Comparison of ENCODE assay signal across 8 mouse cellular contexts in genomic region chr9:109058006-109058765, GRCm38 (mm10). TPM values are rescaled to one million over a fixed set of nuclear protein-coding genes. Genes with fewer than 3 reads are reported as not detected.
A peak's percentile ranks its signal among the peaks of the same experiment; 100 is the strongest.
DNase-seq lines count a peak whose midpoint lies in the region; ATAC-seq and TF ChIP-seq lines count a peak whose summit lies in the region.

No protein-coding gene starts in this region.

- DNase-seq in layer of hippocampus, adult 2 months (ENCODE audit: low spot score in 2 of 2) = no peak
- DNase-seq in layer of hippocampus, postnatal 10 days (ENCODE audit: low spot score in 2 of 2) = no peak
- DNase-seq in T-cell, adult 2 months (ENCODE audit: low spot score) = peak; percentile 57
- DNase-seq in forebrain, embryonic 14.5 days (ENCODE audit: low spot score) = no peak
- no peak for DNase-seq in liver, embryonic 14.5 days (ENCODE audit: low read depth in 3 of 3, low spot score in 3 of 3)
- DNase-seq in adrenal gland, postnatal 14 days = no peak
- no peak for DNase-seq in cerebellum, adult 8-10 months
- DNase-seq in urinary bladder, adult 2 months (ENCODE audit: low spot score) = no peak

- TF ChIP-seq CTCF in layer of hippocampus, adult 2 months (conservative IDR thresholded peaks at IDR 0.05) = no peak
- no peak for TF ChIP-seq CTCF in liver, embryonic 14.5 days (IDR thresholded peaks at IDR 0.05; ENCODE audit: low read depth)

- H3K4me3 ChIP-seq in layer of hippocampus, adult 2 months = peak overlapping the region; percentile 57; the same call in 1 of the 2 replicates
- no peak overlapping the region for H3K4me3 ChIP-seq in forebrain, embryonic 14.5 days (ENCODE audit: low read depth, low read length)
- H3K4me3 ChIP-seq in liver, embryonic 14.5 days (ENCODE audit: insufficient read depth in 1 of 2, low read depth in 2 of 2, low read length in 2 of 2) = no peak overlapping the region

- peak overlapping the region; percentile 90 for H3K27ac ChIP-seq in layer of hippocampus, adult 2 months
- no peak overlapping the region for H3K27ac ChIP-seq in forebrain, embryonic 14.5 days (ENCODE audit: low read depth, low read length)
- H3K27ac ChIP-seq in liver, embryonic 14.5 days = no peak overlapping the region

- 96% methylated on average over 19 of the region's 19 CpGs for WGBS in forebrain, embryonic 14.5 days
- 87% methylated on average over 19 of the region's 19 CpGs for WGBS in liver, embryonic 14.5 days (ENCODE audit: insufficient replicate concordance)

- no peak for TF ChIP-seq EP300 in liver, embryonic 14.5 days (IDR thresholded peaks at IDR 0.05; ENCODE audit: low read depth)

- no peaks in the 10 kb centered on the region for H3K9me3 ChIP-seq in forebrain, embryonic 14.5 days (replicated peaks; ENCODE audit: control insufficient read depth, low read length)
- no peaks in the 10 kb centered on the region for H3K9me3 ChIP-seq in liver, embryonic 14.5 days (ENCODE audit: control insufficient read depth, low read length)

- H3K4me2 ChIP-seq in forebrain, embryonic 14.5 days (ENCODE audit: low read length) = no peak overlapping the region
- H3K4me2 ChIP-seq in liver, embryonic 14.5 days (ENCODE audit: low read depth) = peak overlapping the region; percentile 95

- H3K27me3 ChIP-seq in forebrain, embryonic 14.5 days (replicated peaks; ENCODE audit: control insufficient read depth, insufficient read depth, low read length) = no peaks in the 10 kb centered on the region
- H3K27me3 ChIP-seq in liver, embryonic 14.5 days (ENCODE audit: control insufficient read depth, insufficient read depth, low read length) = no peaks in the 10 kb centered on the region

- ATAC-seq in forebrain, embryonic 14.5 days = no peak
- no peak for ATAC-seq in liver, embryonic 14.5 days (ENCODE audit: insufficient read depth)

- H3K9ac ChIP-seq in forebrain, embryonic 14.5 days (ENCODE audit: low read length) = peak overlapping the region; percentile 64; the same call in 1 of the 2 replicates
- no peak overlapping the region for H3K9ac ChIP-seq in liver, embryonic 14.5 days (replicated peaks)

- H3K4me1 ChIP-seq in forebrain, embryonic 14.5 days (ENCODE audit: control insufficient read depth, insufficient read depth, low read length) = 0 out of 2 replicates have a peak, but pooled peaks cover 2% of the 10 kb centered on the region
- H3K4me1 ChIP-seq in liver, embryonic 14.5 days (replicated peaks; ENCODE audit: control insufficient read depth in 2 of 2, insufficient read depth in 2 of 2, low read length in 1 of 2) = peaks cover 4 to 13% of the 10 kb centered on the region in 2 experiments; a peak in 2 of 4 replicates

- H3K36me3 ChIP-seq in forebrain, embryonic 14.5 days (ENCODE audit: control insufficient read depth, insufficient read depth, low read length) = peaks cover 54% of the 10 kb centered on the region
- peaks cover 10% of the 10 kb centered on the region for H3K36me3 ChIP-seq in liver, embryonic 14.5 days (replicated peaks; ENCODE audit: control insufficient read depth, insufficient read depth, low read depth)

RNA-seq across cellular contexts. Expression of gene Trex1, which starts 1.3 kb away (rescaled TPM):
- total RNA-seq in layer of hippocampus, adult 2 months (2021) = 10 to 100 TPM; 12.9 to 15.4 TPM
- total RNA-seq in layer of hippocampus, postnatal 10 days (2021) = 10 to 100 TPM; 11.9 to 13.2 TPM
- 11.1 and 11.9 TPM in 2 replicates for polyA plus RNA-seq in forebrain, embryonic 14.5 days (2014; fragmentation: Nextera tagmentation; extraction: Ambion mirVana)
- polyA plus RNA-seq in liver, embryonic 14.5 days (2012; rRNA removed) = 12.0 and 14.1 TPM in 2 replicates
- polyA plus RNA-seq in liver, embryonic 14.5 days (2014; fragmentation: Nextera tagmentation; extraction: Ambion mirVana) = 5.0 and 6.1 TPM in 2 replicates
- 13.7 and 13.8 TPM in 2 replicates for total RNA-seq in adrenal gland, postnatal 14 days (2021)
- polyA plus RNA-seq in urinary bladder, adult 2 months (2012; rRNA removed) = 37.3 and 41.4 TPM in 2 replicates

RNA-seq across cellular contexts. Expression of gene Atrip, which starts 15.7 kb away (rescaled TPM):
- total RNA-seq in layer of hippocampus, adult 2 months (2021) = 10 to 100 TPM; 25.0 to 31.9 TPM
- total RNA-seq in layer of hippocampus, postnatal 10 days (2021) = 10 to 100 TPM; 28.5 to 29.9 TPM
- 27.3 and 29.6 TPM in 2 replicates for polyA plus RNA-seq in forebrain, embryonic 14.5 days (2014; fragmentation: Nextera tagmentation; extraction: Ambion mirVana)
- polyA plus RNA-seq in liver, embryonic 14.5 days (2012; rRNA removed) = 5.3 and 6.5 TPM in 2 replicates
- 9.0 TPM in 2 replicates for polyA plus RNA-seq in liver, embryonic 14.5 days (2014; fragmentation: Nextera tagmentation; extraction: Ambion mirVana)
- total RNA-seq in adrenal gland, postnatal 14 days (2021) = 14.6 and 16.0 TPM in 2 replicates
- polyA plus RNA-seq in urinary bladder, adult 2 months (2012; rRNA removed) = 17.1 and 17.6 TPM in 2 replicates

RNA-seq across cellular contexts. Expression of gene Shisa5, which starts 19.8 kb away (rescaled TPM):
- 10 to 100 TPM; 56.5 to 58.4 TPM for total RNA-seq in layer of hippocampus, adult 2 months (2021)
- total RNA-seq in layer of hippocampus, postnatal 10 days (2021) = 10 to 100 TPM; 37.7 to 47.2 TPM
- polyA plus RNA-seq in forebrain, embryonic 14.5 days (2014; fragmentation: Nextera tagmentation; extraction: Ambion mirVana) = 40.8 and 48.9 TPM in 2 replicates
- polyA plus RNA-seq in liver, embryonic 14.5 days (2012; rRNA removed) = 14.9 and 16.4 TPM in 2 replicates
- polyA plus RNA-seq in liver, embryonic 14.5 days (2014; fragmentation: Nextera tagmentation; extraction: Ambion mirVana) = 16.0 TPM in 2 replicates
- 95.6 and 167 TPM in 2 replicates for total RNA-seq in adrenal gland, postnatal 14 days (2021)
- polyA plus RNA-seq in urinary bladder, adult 2 months (2012; rRNA removed) = 201 and 202 TPM in 2 replicates

RNA-seq across cellular contexts. Expression of gene Ccdc51, which starts 24.1 kb away (rescaled TPM):
- total RNA-seq in layer of hippocampus, adult 2 months (2021) = 1 to 10 TPM; 7.6 to 8.1 TPM
- 1 to 10 TPM; 6.1 to 7.3 TPM for total RNA-seq in layer of hippocampus, postnatal 10 days (2021)
- 19.4 and 21.2 TPM in 2 replicates for polyA plus RNA-seq in forebrain, embryonic 14.5 days (2014; fragmentation: Nextera tagmentation; extraction: Ambion mirVana)
- 5.4 and 7.1 TPM in 2 replicates for polyA plus RNA-seq in liver, embryonic 14.5 days (2012; rRNA removed)
- 12.1 and 14.9 TPM in 2 replicates for polyA plus RNA-seq in liver, embryonic 14.5 days (2014; fragmentation: Nextera tagmentation; extraction: Ambion mirVana)
- total RNA-seq in adrenal gland, postnatal 14 days (2021) = 15.7 and 17.2 TPM in 2 replicates
- 10.9 and 14.0 TPM in 2 replicates for polyA plus RNA-seq in urinary bladder, adult 2 months (2012; rRNA removed)

RNA-seq across cellular contexts. Expression of gene Tma7, which starts 24.2 kb away (rescaled TPM):
- 100 to 1,000 TPM; 295 to 309 TPM for total RNA-seq in layer of hippocampus, adult 2 months (2021)
- 100 to 1,000 TPM; 331 to 333 TPM for total RNA-seq in layer of hippocampus, postnatal 10 days (2021)
- 652 and 758 TPM in 2 replicates for polyA plus RNA-seq in forebrain, embryonic 14.5 days (2014; fragmentation: Nextera tagmentation; extraction: Ambion mirVana)
- 37.4 and 92.4 TPM in 2 replicates for polyA plus RNA-seq in liver, embryonic 14.5 days (2012; rRNA removed)
- polyA plus RNA-seq in liver, embryonic 14.5 days (2014; fragmentation: Nextera tagmentation; extraction: Ambion mirVana) = 470 and 504 TPM in 2 replicates
- 326 and 340 TPM in 2 replicates for total RNA-seq in adrenal gland, postnatal 14 days (2021)
- 118 and 126 TPM in 2 replicates for polyA plus RNA-seq in urinary bladder, adult 2 months (2012; rRNA removed)
